Mouse (Mus musculus) MEL (cell line): ENCODE data around the gene Zfp575. TPM values are rescaled to one million over a fixed set of nuclear protein-coding genes. Genes with fewer than 3 reads are reported as not detected.

ENCODE experiments used
- DNase-seq: peaks from one replicate; pipeline ENCODE4 v3.0.0; 2011; ENCODE audit warnings: low read depth, low spot score
- H3K27ac ChIP-seq: 2 replicates; pipeline ENCODE4 v1.5.1; 2012; ENCODE audit warnings: low read depth, mild to moderate bottlenecking, control low read depth, low read length, moderate library complexity; ENCODE audit not compliant: control insufficient read depth
- H3K27me3 ChIP-seq, 2 experiments: fragments of 150-350 bp in 1 of 2; sonication (generic) in 1 of 2; 2 replicates each; pipeline ENCODE4 v1.6.1; 2012; ENCODE audit warnings: low read length in 2 of 2, mild to moderate bottlenecking in 2 of 2, improper control_type of control experiment in 1 of 2, moderate library complexity in 1 of 2; ENCODE audit not compliant: insufficient read depth in 2 of 2, control insufficient read depth in 1 of 2
- H3K36me3 ChIP-seq, 2 experiments: 2 replicates each; pipeline ENCODE4 v1.6.1; 2012 to 2014; ENCODE audit warnings: low read length in 2 of 2, improper control_type of control experiment in 1 of 2, inconsistent platforms in 1 of 2, mild to moderate bottlenecking in 1 of 2; ENCODE audit not compliant: insufficient read depth in 2 of 2, control insufficient read depth in 1 of 2
- H3K4me1 ChIP-seq, 2 experiments: fragments of 150-350 bp in 1 of 2; sonication (generic) in 1 of 2; 2 replicates each; pipeline ENCODE4 v1.6.1; 2012; ENCODE audit warnings: low read length in 2 of 2, improper control_type of control experiment in 1 of 2, mild to moderate bottlenecking in 1 of 2; ENCODE audit not compliant: insufficient read depth in 2 of 2, control insufficient read depth in 1 of 2
- H3K4me3 ChIP-seq, 2 experiments: fragments of 150-350 bp in 1 of 2; sonication (generic) in 1 of 2; 2 replicates each; pipeline ENCODE4 v1.5.1; 2012; ENCODE audit warnings: low read depth in 2 of 2, low read length in 2 of 2, mild to moderate bottlenecking in 2 of 2, moderate library complexity in 2 of 2, control low read depth in 1 of 2, improper control_type of control experiment in 1 of 2; ENCODE audit not compliant: control insufficient read depth in 1 of 2, insufficient read depth in 1 of 2
- H3K79me2 ChIP-seq: 2 replicates; pipeline ENCODE4 v1.6.1; 2012; ENCODE audit warnings: mild to moderate bottlenecking, low read length, moderate library complexity; ENCODE audit not compliant: control insufficient read depth, poor library complexity, insufficient read depth
- H3K9ac ChIP-seq: 2 replicates; pipeline ENCODE4 v1.6.1; 2012; ENCODE audit warnings: low read depth, mild to moderate bottlenecking, control low read depth, low read length, moderate library complexity; ENCODE audit not compliant: control insufficient read depth, poor library complexity, severe bottlenecking
- H3K9me3 ChIP-seq: fragments of 150-350 bp; sonication (generic); replicated peaks from 2 replicates; pipeline ENCODE4 v1.6.1; 2012; ENCODE audit warnings: mild to moderate bottlenecking, low read length, improper control_type of control experiment, moderate library complexity; ENCODE audit not compliant: insufficient read depth
- BHLHE40 ChIP-seq: IDR thresholded peaks from 2 replicates; pipeline ENCODE4 v1.6.1; 2012; ENCODE audit warnings: low read depth, mild to moderate bottlenecking, inconsistent platforms, low read length, improper control_type of control experiment, borderline replicate concordance
- CHD1 ChIP-seq: IDR thresholded peaks from 2 replicates; pipeline ENCODE4 v1.6.1; 2012; ENCODE audit warnings: low read depth, mild to moderate bottlenecking, inconsistent platforms, low read length, improper control_type of control experiment
- CHD2 ChIP-seq: IDR thresholded peaks from 2 replicates; pipeline ENCODE4 v1.6.1; 2011; ENCODE audit warnings: low read length, improper control_type of control experiment
- CTCF ChIP-seq, 3 experiments: IDR thresholded peaks in 2 of 3; conservative IDR thresholded peaks in 1 of 3; 2 replicates each; pipeline ENCODE4 v1.5.1; 2011 to 2012; ENCODE audit warnings: low read length in 3 of 3, low read depth in 2 of 3, mild to moderate bottlenecking in 2 of 3, improper control_type of control experiment in 1 of 3, inconsistent platforms in 1 of 3, mixed read lengths in 1 of 3, moderate library complexity in 1 of 3; ENCODE audit not compliant: control insufficient read depth in 1 of 3, insufficient read depth in 1 of 3, poor library complexity in 1 of 3, severe bottlenecking in 1 of 3
- E2F4 ChIP-seq: IDR thresholded peaks from 2 replicates; pipeline ENCODE4 v1.6.1; 2011; ENCODE audit warnings: low read depth, low read length, improper control_type of control experiment, borderline replicate concordance
- EP300 ChIP-seq, 2 experiments: IDR thresholded peaks; 2 replicates each; pipeline ENCODE4 v1.6.1; 2011; ENCODE audit warnings: improper control_type of control experiment in 2 of 2, low read length in 2 of 2, low read depth in 1 of 2, mild to moderate bottlenecking in 1 of 2
- GABPA ChIP-seq: IDR thresholded peaks from 2 replicates; pipeline ENCODE4 v1.6.1; 2012; ENCODE audit warnings: low read depth, mild to moderate bottlenecking, inconsistent platforms, low read length, improper control_type of control experiment, moderate library complexity
- GATA1 ChIP-seq: IDR thresholded peaks from 2 replicates; pipeline ENCODE4 v1.6.1; 2011; ENCODE audit warnings: low read depth, low read length, improper control_type of control experiment
- HCFC1 ChIP-seq: IDR thresholded peaks from 2 replicates; pipeline ENCODE4 v1.6.1; 2012; ENCODE audit warnings: low read depth, mild to moderate bottlenecking, inconsistent platforms, low read length, improper control_type of control experiment, moderate library complexity
- JUND ChIP-seq: IDR thresholded peaks from 2 replicates; pipeline ENCODE4 v1.6.1; 2011; ENCODE audit warnings: low read depth, mild to moderate bottlenecking, improper control_type of control experiment, low read length
- KAT2A ChIP-seq: conservative IDR thresholded peaks from 2 replicates; pipeline ENCODE4 v1.6.1; 2012; ENCODE audit warnings: low read depth, low read length, improper control_type of control experiment, inconsistent platforms
- MAFK ChIP-seq: IDR thresholded peaks from 2 replicates; pipeline ENCODE4 v1.6.1; 2011; ENCODE audit warnings: low read depth, mild to moderate bottlenecking, low read length, improper control_type of control experiment, borderline replicate concordance
- MAX ChIP-seq: IDR thresholded peaks from 2 replicates; pipeline ENCODE4 v1.6.1; 2011; ENCODE audit warnings: low read length, improper control_type of control experiment
- MAZ ChIP-seq: IDR thresholded peaks from 2 replicates; pipeline ENCODE4 v1.6.1; 2012; ENCODE audit warnings: low read depth, mild to moderate bottlenecking, inconsistent platforms, low read length, improper control_type of control experiment
- MEF2A ChIP-seq: IDR thresholded peaks from 2 replicates; pipeline ENCODE4 v1.6.1; 2014; ENCODE audit warnings: low read depth, mild to moderate bottlenecking, inconsistent platforms, low read length, improper control_type of control experiment; ENCODE audit not compliant: poor library complexity, insufficient replicate concordance, severe bottlenecking; ENCODE audit errors: extremely low read depth
- MXI1 ChIP-seq: IDR thresholded peaks from 2 replicates; pipeline ENCODE4 v1.6.1; 2011; ENCODE audit warnings: mild to moderate bottlenecking, low read depth, low read length, improper control_type of control experiment
- MYB ChIP-seq: IDR thresholded peaks from 2 replicates; pipeline ENCODE4 v1.6.1; 2011; ENCODE audit warnings: mild to moderate bottlenecking, low read depth, low read length, improper control_type of control experiment
- MYC ChIP-seq: IDR thresholded peaks from 2 replicates; pipeline ENCODE4 v1.6.1; 2011; ENCODE audit warnings: low read depth, mild to moderate bottlenecking, low read length, improper control_type of control experiment, moderate library complexity
- NELFE ChIP-seq: IDR thresholded peaks from 2 replicates; pipeline ENCODE4 v1.6.1; 2011; ENCODE audit warnings: low read depth, low read length, improper control_type of control experiment
- NRF1 ChIP-seq: IDR thresholded peaks from 2 replicates; pipeline ENCODE4 v1.6.1; 2014; ENCODE audit warnings: low read depth, mild to moderate bottlenecking, inconsistent platforms, low read length, improper control_type of control experiment, moderate library complexity; ENCODE audit not compliant: poor library complexity, insufficient read depth, severe bottlenecking
- POLR2A ChIP-seq, 2 experiments: IDR thresholded peaks; 2 replicates each; pipeline ENCODE4 v1.6.1; 2011 to 2012; ENCODE audit warnings: low read length in 2 of 2, mild to moderate bottlenecking in 2 of 2, control low read depth in 1 of 2, improper control_type of control experiment in 1 of 2, low read depth in 1 of 2, moderate library complexity in 1 of 2; ENCODE audit not compliant: control insufficient read depth in 1 of 2, insufficient read depth in 1 of 2, poor library complexity in 1 of 2
- POLR2AphosphoS5 ChIP-seq: IDR thresholded peaks from 2 replicates; pipeline ENCODE4 v1.6.1; 2012; ENCODE audit warnings: low read depth, borderline replicate concordance, mild to moderate bottlenecking, inconsistent platforms, low read length, moderate library complexity, mixed read lengths
- RAD21 ChIP-seq: IDR thresholded peaks from 2 replicates; pipeline ENCODE4 v1.6.1; 2011; ENCODE audit warnings: mild to moderate bottlenecking, low read depth, low read length, improper control_type of control experiment
- RCOR1 ChIP-seq: IDR thresholded peaks from 2 replicates; pipeline ENCODE4 v1.6.1; 2012; ENCODE audit warnings: low read depth, mild to moderate bottlenecking, inconsistent platforms, low read length, improper control_type of control experiment
- SIN3A ChIP-seq: IDR thresholded peaks from 2 replicates; pipeline ENCODE4 v1.6.1; 2012; ENCODE audit warnings: low read length, improper control_type of control experiment, inconsistent platforms
- SMC3 ChIP-seq: IDR thresholded peaks from 2 replicates; pipeline ENCODE4 v1.6.1; 2011; ENCODE audit warnings: low read depth, low read length, improper control_type of control experiment
- TAL1 ChIP-seq: IDR thresholded peaks from 2 replicates; pipeline ENCODE4 v1.6.1; 2012; ENCODE audit warnings: mild to moderate bottlenecking, inconsistent platforms, low read length, moderate library complexity, mixed read lengths
- TBP ChIP-seq: IDR thresholded peaks from 2 replicates; pipeline ENCODE4 v1.8.0; 2011; ENCODE audit warnings: low read depth, low read length, improper control_type of control experiment
- TCF12 ChIP-seq: IDR thresholded peaks from 2 replicates; pipeline ENCODE4 v1.6.1; 2014; ENCODE audit warnings: low read depth, mild to moderate bottlenecking, inconsistent platforms, low read length, improper control_type of control experiment, moderate library complexity
- UBTF ChIP-seq: IDR thresholded peaks from 2 replicates; pipeline ENCODE4 v1.6.1; 2012; ENCODE audit warnings: low read depth, mild to moderate bottlenecking, inconsistent platforms, low read length, improper control_type of control experiment, moderate library complexity, borderline replicate concordance; ENCODE audit not compliant: insufficient read depth
- USF1 ChIP-seq: IDR thresholded peaks from 2 replicates; pipeline ENCODE4 v1.6.1; 2014; ENCODE audit warnings: low read depth, mild to moderate bottlenecking, inconsistent platforms, low read length, improper control_type of control experiment, moderate library complexity
- USF2 ChIP-seq, 2 experiments: IDR thresholded peaks; 2 replicates each; pipeline ENCODE4 v1.6.1; 2011 to 2012; ENCODE audit warnings: improper control_type of control experiment in 2 of 2, low read length in 2 of 2, borderline replicate concordance in 1 of 2, inconsistent platforms in 1 of 2, low read depth in 1 of 2, mild to moderate bottlenecking in 1 of 2; ENCODE audit not compliant: insufficient read depth in 1 of 2
- ZC3H11A ChIP-seq: IDR thresholded peaks from 2 replicates; pipeline ENCODE4 v1.6.1; 2012; ENCODE audit warnings: low read depth, mild to moderate bottlenecking, inconsistent platforms, low read length, improper control_type of control experiment
- ZKSCAN1 ChIP-seq: IDR thresholded peaks from 2 replicates; pipeline ENCODE4 v1.6.1; 2012; ENCODE audit warnings: low read depth, mild to moderate bottlenecking, inconsistent platforms, low read length, improper control_type of control experiment, moderate library complexity
- ZMIZ1 ChIP-seq: IDR thresholded peaks from 2 replicates; pipeline ENCODE4 v1.6.1; 2012; ENCODE audit warnings: low read depth, mild to moderate bottlenecking, inconsistent platforms, low read length, improper control_type of control experiment, moderate library complexity
- ZNF384 ChIP-seq: IDR thresholded peaks from 2 replicates; pipeline ENCODE4 v1.6.1; 2012; ENCODE audit warnings: low read depth, mild to moderate bottlenecking, inconsistent platforms, low read length, improper control_type of control experiment
- polyA plus RNA-seq, 2 experiments: library from polyadenylated mRNA; stranded (reverse) in 1 of 2; unstranded in 1 of 2; fragments of >175 nt in 1 of 2; fragments of >200 nt in 1 of 2; gene quantifications; 2 replicates each; pipeline versions ENCODE4 v1.2.1 to v1.2.4; 2012; ENCODE audit warnings: low replicate concordance in 2 of 2, low read depth in 1 of 2; ENCODE audit not compliant: insufficient read length in 2 of 2, insufficient read depth in 1 of 2, missing spikeins in 1 of 2
- total RNA-seq: library from RNA; depleted of rRNA; stranded (reverse); fragments of 300-350 nt; gene quantifications from 2 replicates; pipeline ENCODE4 v1.2.3, GENCODE M21; 2012

Gene Zfp575
- total and polyA plus RNA-seq, 3 experiments: 0.50 to 0.58 TPM; not detected in 1

DNA sequence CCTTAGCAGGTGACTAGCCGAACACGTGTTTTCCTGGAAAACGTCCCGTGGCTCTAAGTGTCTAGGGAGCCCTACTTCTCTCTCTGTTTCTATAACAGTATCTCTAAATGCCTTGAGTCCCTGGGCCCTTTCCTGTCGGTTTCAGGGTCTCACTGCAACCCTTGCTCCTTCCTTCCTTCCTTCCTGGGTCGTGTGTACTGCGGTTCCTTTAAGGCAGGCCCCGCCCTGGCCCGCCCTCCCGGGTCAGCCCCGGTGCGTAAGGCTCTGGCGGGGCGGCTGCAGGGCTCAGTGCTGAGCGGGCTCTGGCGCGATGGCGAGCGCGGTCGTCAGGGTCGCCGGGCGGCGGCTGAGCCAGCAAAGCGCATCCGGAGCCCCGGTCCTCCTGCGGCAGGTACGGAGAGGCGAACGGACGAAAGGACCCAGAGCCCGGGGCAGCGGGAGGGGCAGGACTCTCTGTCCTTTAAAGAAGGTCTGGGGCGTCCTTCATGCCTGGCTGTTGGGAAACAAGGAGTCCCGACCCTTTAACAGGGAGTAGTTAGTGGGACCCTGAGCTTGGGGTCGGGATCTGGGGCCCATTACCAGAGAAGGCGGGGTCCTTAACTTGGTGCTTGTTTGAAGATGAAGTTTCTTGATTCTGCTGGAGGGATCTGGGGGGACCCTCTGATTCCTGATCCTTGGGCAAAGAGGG is 6.3 kb upstream of the Zfp575 start:
- H3K79me2 ChIP-seq: peaks cover 5% of the 10 kb centered on the region
- H3K9ac ChIP-seq: peak overlapping the region; percentile 76
- H3K4me3 ChIP-seq: peak overlapping the region; percentile 51 to 68
- no peaks in the 10 kb centered on the region for H3K9me3 ChIP-seq
- H3K27me3 ChIP-seq: no peaks in the 10 kb centered on the region
- H3K4me1 ChIP-seq: peaks cover 2 to 21% of the 10 kb centered on the region in 2 experiments; a peak in 3 of 4 replicates
- DNase-seq: peak; percentile 85
- H3K27ac ChIP-seq: peak overlapping the region; percentile 40
- H3K36me3 ChIP-seq: peaks cover 0 to 13% of the 10 kb centered on the region in 2 experiments; a peak in 2 of 4 replicates
- TF ChIP-seq MYB (no peak), MEF2A (no peak), NRF1 (0 out of 2 replicates have a peak, but pooled peaks have one; percentile 18), TAL1 (no peak), MAX (peak; percentile 57; the same call in 1 of the 2 replicates), TBP (peak; percentile 66), RAD21 (no peak), CHD1 (no peak), SMC3 (no peak), RCOR1 (no peak), E2F4 (no peak), TCF12 (peak; percentile 56; the same call in 1 of the 2 replicates), ZKSCAN1 (no peak), MAFK (no peak), CTCF (IDR thresholded peaks at IDR 0.05 in 2 of 3, conservative IDR thresholded peaks at IDR 0.05 in 1 of 3; ENCODE audit: control insufficient read depth in 1 of 3, insufficient read depth in 1 of 3, low read depth in 2 of 3, low read length in 3 of 3, poor library complexity in 1 of 3, severe bottlenecking in 1 of 3) (no peak), EP300 (IDR thresholded peaks at IDR 0.05; ENCODE audit: low read depth in 1 of 2, low read length in 2 of 2) (no peak), NELFE (peak; percentile 67), SIN3A (peak; percentile 77), BHLHE40 (no peak), ZMIZ1 (peak; percentile 41; the same call in 1 of the 2 replicates), GATA1 (no peak), CHD2 (no peak), GABPA (no peak), ZC3H11A (no peak), POLR2A (IDR thresholded peaks at IDR 0.05; ENCODE audit: control insufficient read depth in 1 of 2, insufficient read depth in 1 of 2, low read depth in 1 of 2, low read length in 2 of 2, poor library complexity in 1 of 2) (peak; percentile 84 to 91), KAT2A (no peak), HCFC1 (peak; percentile 73), USF1 (no peak), MYC (no peak), POLR2AphosphoS5 (no peak), ZNF384 (no peak), MXI1 (no peak; the same call in 1 of the 2 replicates), UBTF (no peak), JUND (no peak), USF2 (IDR thresholded peaks at IDR 0.05; ENCODE audit: borderline replicate concordance in 1 of 2, insufficient read depth in 1 of 2, low read depth in 1 of 2, low read length in 2 of 2) (no peak), MAZ (no peak; the same call in 1 of the 2 replicates)
